Mouse (Mus musculus) T-cell, adult 2 months (primary cell): ENCODE data around the gene Zfp991.
"Not testable (repeated sequence)": the region's sequence is repeated elsewhere in the genome, so short reads cannot be mapped to it uniquely, and the experiment has no call there.

Experiments
- DNase-seq: peaks from one replicate; pipeline ENCODE4 v3.0.0; 2022; ENCODE audit warnings: low spot score

Gene Zfp991

DNA sequence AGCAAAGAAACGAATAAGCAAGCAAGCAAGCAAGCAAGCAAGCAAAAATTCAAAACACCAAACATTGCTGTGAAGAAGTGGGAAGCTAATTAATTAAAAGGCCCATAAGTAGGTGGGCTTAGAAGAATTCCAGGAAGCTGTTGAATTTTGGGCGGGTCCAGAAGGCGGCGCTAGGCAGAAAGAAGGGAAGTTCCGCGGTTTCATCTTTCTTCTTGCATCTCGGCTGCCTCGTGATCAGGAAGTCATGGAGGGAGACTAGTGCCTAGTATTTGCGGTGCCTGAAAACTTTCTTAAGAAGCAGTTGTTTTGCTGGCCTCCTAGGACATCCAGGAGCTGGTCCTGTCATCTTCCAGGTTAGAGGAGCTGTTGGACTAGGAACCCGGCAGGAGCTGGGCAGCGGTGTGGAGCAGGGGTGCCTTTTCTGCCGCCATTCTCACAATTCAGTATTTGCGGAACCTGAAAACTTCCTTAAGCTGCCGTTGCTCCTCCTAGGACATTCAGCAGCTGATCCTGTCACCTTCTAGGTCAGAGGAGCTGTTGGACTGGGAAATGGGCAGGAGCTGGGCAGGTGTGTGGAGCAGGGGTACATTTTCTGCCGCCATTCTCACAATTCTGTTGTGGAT is at the start of gene Zfp991:
TSS of gene Zfp991 (plus strand) at position 202 of the 623 bp plus-strand sequence.
- DNase-seq: not testable (repeated sequence)

DNA sequence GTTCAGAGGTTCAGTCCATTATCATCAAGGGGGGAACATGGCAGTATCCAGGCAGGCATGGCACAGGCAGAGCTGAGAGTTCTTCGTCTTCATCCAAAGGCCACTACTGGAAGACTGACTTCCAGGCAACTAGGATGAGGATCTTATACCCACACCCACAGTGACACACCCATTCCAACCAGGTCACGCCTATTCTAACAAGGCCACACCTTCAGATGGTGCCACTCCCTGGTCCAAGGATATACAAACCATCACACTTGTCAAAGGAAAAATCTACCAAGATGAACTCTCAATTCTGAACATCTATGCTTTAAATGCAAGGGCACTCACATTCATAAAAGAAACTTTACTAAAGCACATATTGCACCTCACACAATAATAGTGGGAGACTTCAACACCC is 36.2 kb upstream of the Zfp991 start:
- DNase-seq: not testable (repeated sequence)

DNA sequence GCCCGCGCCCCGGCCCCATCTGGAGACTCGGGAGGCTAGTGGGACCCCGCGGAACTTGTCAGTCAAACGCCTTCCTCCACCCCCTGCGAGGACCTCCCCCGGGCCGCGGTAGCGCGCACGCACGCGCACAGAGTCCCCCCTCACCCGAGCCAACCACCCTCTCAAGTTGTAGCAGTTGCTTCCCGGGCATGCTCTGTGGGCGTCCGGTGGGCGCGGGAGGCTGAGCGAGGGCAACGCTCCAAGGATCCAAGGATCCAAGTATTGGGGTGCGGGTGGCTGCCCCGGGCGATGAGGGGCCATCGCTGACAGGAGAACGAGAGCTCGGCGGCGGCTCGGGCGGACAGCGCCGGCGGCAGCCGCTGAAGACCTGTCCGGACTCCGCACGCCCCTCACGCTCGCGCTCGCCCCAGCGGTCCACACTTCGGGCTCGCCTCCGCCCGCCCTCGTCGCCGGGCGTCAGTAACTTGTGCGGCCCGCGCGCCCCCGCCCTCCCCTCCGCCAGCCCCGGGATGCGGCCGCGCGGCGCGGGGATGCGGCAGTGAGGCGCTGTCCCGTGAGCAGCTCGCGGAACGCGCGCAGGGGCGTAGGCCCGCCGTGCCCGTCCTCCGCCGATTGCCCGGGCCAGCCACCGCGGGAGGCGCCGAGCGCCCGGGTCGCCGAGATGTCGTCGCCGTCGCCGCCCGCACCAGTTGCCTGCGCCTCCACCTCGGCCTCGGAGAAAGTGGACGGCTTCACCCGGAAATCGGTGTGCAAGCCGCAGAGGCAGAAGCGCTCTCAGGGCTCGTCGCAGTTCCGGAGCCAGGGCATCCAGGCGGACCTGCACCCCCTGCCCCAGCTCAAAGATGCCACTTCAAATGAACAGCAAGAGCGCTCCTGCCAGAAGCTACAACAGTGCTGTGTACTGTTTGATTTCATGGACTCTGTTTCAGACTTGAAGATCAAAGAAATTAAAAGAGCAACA is 29.9 kb upstream of the Zfp991 start:
- not testable (repeated sequence) for DNase-seq

DNA sequence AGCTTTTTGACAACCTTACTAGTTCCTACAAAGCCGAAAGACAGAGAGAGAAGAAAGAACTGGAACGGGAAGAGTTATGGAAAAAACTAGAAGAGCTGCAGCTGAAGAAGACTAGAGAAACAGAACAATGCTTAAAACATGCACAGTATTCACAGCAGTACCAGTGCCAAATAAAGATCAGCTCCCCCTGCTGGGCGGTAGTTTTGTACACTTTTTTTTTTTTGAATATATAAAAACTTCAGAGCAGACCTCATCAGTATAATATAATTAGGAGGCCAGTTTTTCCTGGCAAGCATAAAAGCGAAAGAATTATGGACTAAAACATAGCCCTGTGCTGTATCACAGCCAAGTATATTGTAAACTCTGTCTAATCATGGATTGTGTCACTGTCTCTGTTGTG is 28.0 kb upstream of the Zfp991 start:
- not testable (repeated sequence) for DNase-seq

DNA sequence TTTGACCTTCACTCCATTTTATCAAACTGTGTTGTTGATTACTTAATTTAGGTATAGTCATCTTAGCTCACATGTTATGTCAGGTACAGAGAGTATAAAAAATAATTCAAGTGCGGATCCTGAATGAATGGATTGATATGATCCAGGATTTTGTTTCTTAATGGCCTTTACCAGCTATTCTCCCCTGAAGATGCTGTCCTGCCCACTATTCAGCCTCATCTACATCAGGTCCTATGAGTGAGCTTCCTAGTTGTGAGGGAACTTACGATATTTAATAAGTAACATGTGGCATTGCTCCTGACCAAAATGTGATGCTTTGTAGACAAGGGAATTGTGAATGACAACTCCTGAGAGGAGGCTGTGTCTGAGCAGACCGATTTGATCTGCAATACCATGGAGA is 14.0 kb upstream of the Zfp991 start:
- DNase-seq: not testable (repeated sequence)

DNA sequence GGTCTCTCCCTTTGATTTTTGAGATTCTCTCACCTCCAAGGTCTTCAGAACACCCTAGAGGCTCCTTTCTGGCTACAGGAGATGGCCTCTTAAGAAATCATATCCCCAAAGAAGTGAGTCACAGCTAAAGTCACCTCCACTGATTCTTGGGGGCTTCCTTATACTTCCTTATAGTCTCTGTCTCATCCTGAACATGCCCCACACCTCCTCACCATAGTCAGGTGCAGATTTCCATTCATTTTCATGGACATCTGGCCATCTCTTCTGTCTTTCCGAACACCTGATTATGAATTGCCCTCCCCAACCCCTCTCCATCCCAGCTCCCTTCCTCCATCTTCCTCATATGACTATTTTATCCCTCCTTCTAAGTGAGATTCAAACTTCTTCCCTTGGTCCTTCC is 9.6 kb upstream of the Zfp991 start:
- not testable (repeated sequence) for DNase-seq

DNA sequence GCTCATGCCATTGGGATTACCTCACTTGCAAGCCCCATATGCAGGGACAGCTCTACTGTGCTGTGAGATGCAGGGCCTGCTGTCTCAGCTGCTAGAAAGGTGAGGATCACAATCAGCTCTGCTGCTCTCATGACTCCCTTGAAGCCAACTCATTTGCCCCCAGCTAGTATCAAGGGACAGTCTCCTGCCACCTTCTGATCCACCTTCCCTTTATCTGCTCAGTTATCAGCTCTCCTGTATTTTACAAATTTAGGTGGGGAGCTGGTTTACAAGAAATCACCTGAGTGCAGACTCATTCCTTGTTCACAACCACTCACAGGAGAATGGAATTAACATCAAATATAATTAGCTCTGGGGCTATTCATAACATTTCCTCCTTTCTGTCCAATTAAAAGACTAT is 8.0 kb upstream of the Zfp991 start:
- DNase-seq: not testable (repeated sequence)

DNA sequence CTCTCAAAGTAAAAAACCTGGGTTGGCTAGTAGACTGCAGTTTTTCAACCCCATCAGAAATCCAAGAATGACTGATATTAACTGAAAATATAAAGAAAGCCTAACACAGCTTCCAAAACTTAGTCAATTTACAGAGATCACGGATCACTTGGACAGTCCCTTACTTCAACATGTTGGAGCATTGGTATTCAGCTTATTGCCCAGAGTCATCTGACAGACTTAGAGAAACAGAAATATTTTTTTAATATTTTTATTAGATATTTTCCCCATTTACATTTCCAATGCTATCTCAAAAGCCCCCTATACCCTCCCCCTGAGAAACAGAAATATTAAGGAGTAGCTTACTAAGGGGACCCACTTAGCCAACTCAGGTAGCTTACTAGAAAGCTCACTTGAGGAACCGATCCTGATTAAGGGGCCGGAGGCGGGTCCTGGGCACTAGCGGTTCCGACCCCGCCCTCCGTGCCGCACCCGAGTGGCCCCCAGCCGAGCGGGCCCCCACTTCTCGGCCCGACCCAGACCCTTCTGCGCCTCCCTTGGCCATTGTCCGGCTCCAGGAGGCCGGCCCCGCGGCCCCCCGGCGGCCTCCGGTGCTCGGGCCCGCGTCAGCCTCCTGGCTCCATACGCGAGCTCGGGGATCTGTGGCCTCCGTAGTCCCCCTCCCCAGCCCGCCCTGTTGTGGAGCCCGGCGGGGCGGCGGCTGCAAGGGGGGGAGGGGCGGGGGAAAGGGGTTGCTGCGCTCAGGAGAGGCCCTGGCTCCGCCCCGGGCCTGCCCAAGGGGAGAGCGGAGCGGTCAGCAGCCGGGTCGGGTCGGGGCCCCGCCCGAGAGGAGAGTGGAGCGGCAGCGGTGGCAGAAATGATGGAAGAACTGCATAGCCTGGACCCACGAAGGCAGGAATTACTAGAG is 7.2 kb upstream of the Zfp991 start:
- not testable (repeated sequence) for DNase-seq

DNA sequence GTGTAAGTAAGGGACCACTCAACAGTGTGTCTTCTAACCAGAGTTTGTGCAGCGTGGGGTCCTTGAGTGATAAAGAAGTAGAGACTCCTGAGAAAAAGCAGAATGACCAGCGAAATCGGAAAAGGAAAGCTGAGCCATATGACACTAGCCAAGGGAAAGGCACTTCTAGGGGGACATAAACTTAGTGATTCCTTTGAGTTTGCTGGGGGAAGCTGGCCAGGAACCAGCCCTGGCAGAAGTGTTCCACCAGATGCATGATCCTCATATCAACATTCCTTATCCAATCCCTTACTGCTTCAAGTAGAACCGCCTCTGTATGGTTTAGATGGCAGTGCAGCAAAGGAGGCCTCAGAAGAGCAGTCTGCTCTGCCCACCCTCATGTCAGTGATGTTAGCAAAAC is 6.5 kb upstream of the Zfp991 start:
- not testable (repeated sequence) for DNase-seq

DNA sequence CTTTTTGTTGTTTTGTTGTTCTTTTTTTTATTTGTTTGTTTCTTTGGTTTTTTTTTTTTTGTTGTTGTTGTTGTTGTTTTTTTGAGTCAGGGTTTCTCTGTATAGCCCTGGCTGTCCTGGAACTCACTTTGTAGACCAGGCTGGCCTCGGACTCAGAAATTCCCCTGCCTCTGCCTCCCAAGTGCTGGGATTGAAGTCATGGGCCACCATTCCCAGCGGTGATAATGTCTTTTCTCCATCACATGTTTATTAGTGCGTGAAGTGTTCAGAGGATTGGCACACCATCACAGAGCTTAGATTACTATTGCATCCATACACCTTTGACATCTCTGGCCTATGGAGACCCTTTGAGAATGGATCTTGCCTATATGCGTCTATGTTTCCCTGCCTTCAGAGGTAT is 6.0 kb upstream of the Zfp991 start:
- DNase-seq: not testable (repeated sequence)

DNA sequence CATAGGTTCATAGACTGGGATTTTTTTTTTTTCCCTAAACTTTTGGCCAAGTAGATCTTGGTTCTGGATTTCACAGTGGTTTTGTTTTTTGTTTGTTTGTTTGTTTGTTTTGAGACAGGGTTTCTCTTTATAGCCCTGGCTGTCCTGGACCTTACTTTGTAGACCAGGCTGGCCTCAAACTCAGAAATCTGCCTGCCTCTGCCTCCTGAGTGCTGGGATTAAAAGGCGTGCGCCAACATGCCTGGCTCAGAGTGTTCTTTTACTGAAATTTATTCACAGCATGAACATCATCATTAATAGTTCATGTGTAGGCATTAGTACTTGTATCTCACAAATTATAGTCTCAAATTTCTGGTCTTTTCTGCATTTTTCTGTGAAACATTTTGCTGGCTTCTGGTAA is 5.4 kb upstream of the Zfp991 start:
- not testable (repeated sequence) for DNase-seq

DNA sequence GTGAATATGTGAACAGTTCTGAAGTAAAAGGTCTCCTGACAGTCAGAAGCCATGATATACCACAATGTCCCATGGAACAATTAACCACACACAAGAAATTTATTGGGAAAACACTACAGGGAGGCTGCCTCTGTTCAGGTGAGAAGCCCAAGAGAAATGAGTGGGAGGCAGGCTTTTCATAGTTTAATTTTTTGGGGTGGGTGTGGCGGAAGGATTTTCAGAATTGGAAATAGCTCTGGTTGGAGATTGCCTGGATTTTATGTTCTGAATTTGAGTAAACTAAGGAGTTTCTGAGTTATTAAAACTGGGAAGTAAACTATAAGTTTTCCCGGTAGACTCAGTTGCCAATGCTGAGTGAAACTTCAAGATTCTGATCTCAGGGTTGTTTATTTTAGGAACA is 4.7 kb upstream of the Zfp991 start:
- not testable (repeated sequence) for DNase-seq

DNA sequence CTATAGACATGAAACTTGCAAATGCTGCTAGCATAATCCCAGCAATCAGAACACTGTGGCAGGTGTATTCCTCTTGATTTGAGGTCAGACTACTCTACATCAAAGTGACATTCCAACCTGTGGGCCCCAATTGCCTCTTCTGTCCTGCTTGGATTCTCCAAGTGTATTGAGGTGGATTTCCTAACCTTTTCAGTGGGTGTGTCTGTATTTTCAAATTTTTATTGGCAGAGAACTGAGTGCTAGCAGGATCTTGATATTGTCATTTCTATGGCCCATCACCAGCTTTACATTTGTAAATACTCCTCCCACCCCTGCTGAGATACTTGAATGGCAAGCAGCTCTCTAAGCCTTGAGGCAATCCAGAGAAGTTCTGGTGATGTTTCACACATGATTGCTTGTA is 3.7 kb upstream of the Zfp991 start:
- DNase-seq: not testable (repeated sequence)

DNA sequence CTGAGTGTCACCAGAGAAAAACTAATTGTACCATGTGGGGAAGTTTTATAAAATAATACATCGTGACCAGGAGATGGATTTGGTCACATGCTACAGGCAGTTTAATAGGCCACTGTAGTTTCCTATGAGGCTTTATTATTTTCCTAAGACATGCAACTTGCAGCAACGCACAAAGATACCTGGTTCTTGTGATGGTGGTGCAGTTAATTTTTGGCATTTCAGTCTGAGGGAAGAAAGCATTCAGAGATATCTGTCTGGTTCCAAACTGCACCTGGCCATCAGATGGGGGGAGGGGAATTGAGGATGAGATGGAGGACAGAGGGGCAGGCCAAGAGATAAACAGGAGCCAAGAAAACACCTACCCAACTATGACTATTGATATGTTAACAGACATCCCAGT is 1.8 kb downstream of the Zfp991 start:
- DNase-seq: not testable (repeated sequence)

DNA sequence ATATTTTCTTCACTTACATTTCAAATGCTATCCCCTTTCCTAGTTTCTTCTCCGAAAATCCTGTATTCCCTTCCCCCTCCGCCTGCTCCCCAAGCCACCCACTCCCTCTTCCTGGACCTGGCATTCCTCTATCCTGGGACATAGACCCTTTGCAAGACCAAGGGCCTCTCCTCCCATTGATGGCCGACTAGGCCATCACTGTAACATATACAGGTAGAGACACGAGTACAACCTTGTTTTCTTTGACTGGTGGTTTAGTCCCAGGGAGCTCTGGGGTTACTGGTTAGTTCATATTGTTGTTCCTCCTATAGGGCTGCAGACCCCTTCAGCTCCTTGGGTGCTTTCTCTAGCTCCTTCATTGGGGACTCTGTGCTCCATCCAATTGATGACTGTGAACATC is 9.9 kb downstream of the Zfp991 start:
- DNase-seq: not testable (repeated sequence)

DNA sequence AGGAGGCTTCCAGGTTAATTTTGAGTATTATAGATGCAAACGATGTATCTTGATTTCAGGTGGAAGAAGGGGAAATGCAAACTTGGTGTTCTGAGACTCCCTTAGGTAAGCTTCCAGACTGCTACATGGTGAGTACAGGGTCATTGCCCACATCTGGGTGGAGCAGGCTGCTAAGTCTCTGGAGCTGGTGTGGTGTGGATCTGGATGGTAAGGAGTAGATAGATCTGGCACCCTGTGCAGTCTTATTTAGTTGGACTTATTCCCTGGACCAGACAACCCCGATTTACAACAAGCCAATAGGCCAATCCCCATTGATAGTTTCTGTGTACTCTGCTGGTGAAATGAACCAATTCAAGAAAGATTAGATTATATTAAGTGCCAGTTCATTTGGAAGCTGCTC is 33.4 kb downstream of the Zfp991 start:
- not testable (repeated sequence) for DNase-seq

DNA sequence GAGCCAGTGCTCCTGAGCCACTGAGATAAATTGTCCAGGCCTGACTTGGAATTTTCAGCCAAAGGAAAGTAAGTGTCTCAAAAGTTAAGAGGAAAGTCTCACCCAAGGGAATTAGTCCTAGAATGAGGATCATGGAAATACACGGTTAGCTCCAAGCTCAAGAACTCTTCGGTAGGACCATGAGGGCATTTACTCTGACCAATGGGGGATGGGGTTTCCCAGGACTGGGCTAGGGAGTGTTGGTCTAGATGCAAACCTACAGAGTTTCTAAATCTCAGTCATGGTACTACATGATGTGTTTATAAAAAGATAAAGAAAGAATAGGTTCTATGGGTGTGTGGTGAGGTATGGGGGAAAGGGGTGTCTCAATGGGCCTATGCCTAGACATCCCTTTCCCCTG is 38.7 kb downstream of the Zfp991 start:
- DNase-seq: not testable (repeated sequence)

DNA sequence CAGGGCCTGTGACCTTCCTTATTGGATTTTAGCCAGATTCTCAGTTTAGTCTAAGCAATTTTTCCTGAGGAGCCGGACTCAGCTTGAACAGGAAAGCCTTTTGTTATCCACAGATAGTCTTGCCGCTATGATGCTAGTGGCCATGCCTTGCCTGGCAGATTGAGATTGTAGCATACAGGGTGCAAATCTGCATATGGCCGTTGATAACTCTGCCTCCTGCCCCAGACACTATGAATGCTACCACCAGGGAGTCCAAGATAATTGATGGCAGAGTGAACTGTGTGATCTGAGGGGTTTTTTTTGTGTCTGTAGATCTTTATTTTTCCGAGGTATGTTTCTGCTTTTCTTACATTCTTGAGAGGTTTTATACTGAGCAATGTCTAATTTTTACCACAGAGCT is 39.7 kb downstream of the Zfp991 start:
- DNase-seq: not testable (repeated sequence)

DNA sequence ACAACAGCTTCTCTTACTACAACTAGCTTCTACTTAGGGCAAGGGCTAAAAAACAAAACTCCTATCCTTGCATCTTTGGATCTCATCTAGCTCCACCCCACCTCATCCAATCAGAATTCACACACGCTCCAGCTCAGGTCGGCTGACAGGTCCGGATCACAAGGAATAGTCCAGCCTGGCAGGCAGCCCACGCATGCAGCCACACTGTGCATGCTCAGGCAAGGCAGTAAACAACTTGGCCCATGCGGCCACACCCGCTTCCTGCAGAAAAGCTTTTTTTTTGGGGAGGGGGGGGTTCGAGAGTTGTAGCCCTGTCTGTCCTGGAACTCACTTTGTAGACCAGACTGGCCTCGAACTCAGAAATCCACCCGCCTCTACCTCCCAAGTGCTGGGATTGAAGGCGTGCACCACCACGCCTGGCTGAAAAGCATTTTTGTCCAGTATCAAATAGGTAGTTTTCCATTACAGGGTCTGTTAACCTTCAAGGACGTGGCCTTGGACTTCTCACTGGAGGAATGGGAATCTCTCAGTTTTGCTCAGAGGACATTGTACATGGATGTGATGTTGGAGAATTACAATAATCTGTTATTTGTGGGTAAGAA is 44.5 kb downstream of the Zfp991 start:
- DNase-seq: not testable (repeated sequence)

DNA sequence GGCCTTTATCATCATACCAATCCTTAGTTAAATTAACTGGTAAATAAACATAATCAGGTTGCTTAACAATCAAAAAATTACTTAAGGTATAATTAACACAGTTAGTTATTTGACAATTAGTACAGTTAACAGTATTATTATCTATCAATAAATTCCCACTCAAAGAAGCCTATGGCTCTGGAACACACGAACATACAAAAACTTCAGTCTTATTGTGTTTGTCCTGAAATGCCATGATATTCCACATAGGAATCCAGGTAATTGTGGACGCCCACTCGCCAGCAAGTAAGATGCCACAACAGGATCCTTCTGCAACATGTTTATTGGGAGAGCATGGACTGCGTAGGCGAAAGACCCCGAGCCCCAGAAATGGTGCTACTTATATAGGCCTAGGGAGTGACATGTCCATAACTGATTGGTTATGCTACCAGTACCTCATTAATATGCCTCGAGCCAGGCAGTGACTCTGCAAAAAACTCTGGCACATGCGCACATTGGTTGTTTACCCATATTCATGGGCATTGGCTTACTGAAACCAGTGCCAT is 49.4 kb downstream of the Zfp991 start:
- DNase-seq: not testable (repeated sequence)

DNA sequence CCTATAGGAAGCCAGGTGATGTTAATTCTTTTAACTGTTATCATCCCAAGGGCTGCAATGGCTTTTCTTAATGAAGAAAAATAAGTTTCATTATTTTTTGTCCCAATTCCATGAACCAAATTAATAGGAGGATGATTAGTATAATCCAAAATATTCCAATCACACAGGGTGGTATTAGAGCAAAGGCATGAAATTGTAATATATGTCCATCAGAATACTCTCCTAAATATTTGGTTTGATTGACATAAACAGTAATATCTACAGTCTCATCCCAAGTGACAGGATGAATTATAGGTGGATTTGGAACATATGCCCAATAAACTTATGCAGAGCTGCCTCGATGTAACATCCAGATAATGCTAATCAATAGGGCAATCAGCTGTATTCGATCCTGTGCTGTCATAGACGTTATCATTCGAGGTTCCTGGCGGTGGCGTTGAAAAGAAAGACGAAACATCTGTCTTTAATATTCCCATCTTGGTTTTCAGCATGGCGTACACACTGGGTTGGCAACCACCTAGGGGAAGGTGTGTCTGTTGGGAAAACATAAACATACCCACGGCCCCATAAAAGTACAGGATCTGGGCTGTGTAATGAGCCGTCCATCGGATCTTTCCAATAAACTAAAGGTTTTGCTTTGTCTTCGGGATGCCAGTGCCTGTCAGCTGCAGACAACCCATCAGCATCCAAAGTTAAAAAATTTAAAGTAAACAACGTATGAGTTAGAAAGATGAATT is 50.3 kb downstream of the Zfp991 start:
- DNase-seq: not testable (repeated sequence)
